Mouse (Mus musculus) spleen, embryonic (tissue): ENCODE measurements around the gene Shroom3.

Experiments used
- CTCF ChIA-PET: fragments of 350-600 bp; sonication (Branson Sonifier 250); formaldehyde crosslinking; loops from one replicate; lab custom pipeline; 2022; lab: Charles Lee

The Shroom3 gene

DNA sequence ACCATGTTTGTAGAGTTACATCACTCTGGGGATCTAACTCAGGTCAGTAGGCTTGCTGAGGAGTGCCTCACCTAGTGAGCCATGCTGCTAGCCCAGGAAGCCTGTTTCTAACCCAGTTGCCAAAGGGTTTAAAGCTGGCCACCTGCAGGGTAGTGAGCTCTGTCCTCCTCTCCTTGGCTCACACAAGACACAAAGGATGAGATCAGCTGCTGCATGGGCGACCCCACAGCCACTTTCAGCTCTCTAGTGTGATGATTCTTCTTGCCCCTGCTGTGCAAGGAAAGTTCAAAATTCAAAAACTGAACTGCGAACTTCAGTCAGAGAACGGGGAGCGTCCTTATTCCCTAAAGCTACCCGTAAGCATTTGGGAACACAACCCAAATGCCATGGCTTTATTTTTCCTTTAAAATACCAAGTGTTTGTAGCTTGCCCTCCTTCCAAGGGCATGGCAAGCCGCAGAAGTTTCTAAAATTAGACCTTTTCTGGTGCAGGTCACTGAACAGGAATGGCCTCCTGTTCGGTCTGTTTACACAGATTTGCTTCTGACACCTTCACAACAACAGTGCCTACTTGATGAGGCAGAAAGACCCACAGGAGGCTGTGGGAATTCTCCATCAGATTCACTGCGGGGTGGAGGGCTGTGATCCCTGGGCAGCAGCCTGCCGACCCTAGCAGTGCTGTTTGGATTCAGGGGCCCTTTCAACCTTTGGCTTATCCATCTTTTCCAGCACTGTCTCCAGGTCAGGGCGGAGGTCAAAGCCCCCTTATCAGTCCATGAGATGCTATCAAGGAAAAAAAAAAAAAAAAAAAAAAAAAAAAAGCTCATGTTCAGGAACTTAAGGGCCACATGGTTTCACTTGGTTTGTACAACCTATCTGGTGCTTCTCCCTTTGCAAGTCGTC lies 113.1 kb downstream of the Shroom3 start:
- CTCF ChIA-PET = interaction anchor here (0.6 kb wide), 1 partner anchor 971 kb away, joined by 8 read pairs; no protein-coding TSS in a partner anchor

DNA sequence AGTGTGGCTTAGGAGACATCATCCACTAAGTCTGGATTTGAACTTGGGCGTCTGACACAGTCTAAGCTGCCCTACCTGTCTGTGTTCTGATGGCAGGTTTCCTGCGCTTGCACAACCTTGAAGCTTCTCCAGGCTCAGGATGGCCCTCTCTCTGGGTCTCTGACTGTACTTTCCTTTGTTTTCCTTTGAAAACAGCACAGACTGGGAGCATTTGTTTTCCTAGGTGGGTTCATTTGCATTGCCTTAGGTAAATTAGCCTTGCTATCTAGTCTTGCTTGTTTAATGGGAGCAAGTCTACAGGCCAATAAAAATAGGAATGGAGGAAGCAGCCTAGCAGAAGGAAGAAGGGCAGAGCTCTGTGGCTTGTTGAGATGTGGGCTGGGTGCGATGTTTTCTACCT lies 114.7 kb downstream of the Shroom3 start:
- CTCF ChIA-PET = no interaction called here

DNA sequence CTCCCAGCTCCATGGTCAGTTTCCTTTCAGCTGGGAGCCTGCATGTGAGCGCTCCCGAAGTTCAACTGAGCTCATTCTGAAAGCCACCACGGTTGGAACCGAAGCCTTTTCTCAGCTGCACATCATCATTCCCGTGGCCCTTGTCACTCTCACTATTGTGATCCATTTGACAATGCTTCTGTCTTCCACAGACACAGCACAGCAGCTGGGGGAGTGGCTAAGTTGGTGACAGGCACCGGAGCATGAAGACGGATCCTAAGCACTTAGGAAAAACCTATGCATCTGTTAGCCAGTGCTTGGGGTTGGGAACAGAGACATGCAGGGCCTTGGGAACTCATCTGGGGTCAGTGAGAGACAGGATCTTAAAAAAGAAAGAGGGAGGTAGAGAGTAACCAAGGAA lies 121.1 kb downstream of the Shroom3 start:
- CTCF ChIA-PET = no interaction called here

DNA sequence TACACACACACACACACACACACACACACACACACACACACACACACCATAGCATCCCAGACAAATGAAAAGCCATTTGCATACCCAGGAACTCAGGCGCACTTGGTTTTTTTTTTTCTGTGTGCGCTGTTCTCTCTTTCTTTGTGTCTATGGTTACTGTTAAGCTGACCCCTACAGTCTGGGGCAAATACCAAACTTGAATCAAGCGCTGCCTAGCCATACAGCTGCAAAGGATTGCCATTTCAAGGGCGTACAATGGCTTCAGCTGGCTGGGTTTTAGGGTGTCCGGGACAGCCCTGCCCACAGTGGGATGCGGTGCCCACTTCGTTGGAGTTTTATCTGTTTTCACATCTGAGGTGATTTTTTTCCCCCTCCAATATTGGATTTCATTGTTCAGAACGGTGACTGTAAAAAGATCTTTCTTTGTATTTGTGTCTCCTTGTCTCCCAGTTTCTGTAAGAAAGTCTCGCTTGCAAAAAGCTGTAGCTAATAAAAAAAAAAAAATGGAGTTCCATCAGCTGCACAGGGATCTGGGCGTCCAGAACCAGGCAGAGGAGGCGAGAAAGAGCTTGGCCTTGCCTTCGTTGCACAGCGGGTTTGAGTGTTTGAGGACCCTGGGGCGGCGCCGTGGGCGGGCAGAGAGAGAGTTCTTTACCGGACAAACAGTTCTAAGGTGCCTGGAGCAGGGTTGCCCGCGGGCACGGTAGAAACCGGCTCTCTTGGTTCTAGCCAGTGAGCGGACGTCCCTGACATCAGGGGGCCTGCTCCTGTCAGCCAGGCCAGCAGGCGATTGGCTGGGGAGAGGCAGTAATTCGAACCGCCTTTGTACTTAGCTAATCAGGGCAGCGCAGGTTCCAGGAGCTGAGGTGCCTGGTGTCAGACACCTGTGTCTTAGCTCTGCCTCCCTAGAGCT lies 125.5 kb downstream of the Shroom3 start:
- CTCF ChIA-PET = no interaction called here

DNA sequence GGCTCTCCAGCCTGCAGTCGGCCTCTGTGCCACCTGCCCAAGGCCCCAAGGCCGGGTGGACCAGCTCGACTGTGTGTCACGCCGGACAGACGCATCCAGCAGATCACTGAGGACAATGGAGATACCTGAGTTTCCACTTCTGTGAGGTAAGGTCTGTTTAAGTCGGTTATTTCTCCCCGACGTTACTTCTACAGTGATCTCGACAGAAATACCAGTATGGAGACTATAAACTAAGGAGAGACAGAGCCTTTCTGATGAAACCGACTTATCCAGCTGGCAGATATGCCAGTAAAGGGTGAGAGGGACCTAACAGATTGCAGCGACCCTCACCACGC lies 126.1 kb downstream of the Shroom3 start:
- CTCF ChIA-PET = no interaction called here

DNA sequence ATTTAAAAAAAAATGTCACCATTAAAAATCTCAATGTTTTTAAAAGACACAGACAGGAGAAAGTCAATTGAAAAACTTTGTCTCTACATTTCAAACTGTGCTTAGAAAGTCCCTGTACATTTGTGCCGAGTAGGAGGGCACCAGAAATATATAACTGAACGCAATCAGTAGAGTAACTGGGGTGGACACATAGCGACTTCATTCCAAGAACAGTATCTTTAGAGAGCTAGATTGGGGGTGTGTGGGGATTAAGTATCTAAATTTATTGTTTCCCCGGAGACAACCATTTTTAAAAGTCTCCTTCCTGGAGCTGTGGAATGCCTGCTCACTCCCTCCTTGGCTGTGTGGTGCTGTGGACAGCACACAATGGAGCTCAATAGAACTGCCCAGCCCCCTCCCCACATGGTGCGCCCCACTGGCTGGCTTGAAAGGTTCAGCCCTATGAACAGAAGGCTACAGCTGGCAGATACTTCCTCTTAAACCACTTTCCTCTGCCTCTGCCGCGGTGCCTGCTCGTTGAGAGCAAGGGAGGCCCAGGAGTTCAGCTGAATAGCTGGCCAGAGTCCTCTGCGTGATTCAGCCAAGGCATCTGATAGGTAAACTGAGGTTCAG lies 127.8 kb downstream of the Shroom3 start:
- CTCF ChIA-PET = no interaction called here

DNA sequence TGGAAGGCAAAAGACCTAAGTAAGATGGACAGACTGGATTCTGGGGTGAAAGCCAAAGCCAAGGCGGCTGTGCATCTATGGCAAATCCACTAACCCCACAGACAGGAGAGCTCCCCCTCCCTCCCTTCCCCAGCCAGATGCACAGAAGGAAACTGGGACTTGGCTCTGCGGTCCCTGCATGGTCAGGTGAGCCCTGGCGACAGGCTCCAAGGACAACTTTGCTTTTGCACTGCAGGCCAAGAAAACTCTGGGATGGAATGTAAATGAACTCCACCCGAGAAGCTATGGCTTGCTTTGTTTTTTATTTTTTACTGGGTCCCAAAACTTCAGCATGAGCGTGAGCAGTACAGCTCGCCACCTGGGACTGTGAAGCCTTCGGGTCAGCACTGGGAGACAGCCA lies 128.5 kb downstream of the Shroom3 start:
- CTCF ChIA-PET = no interaction called here

DNA sequence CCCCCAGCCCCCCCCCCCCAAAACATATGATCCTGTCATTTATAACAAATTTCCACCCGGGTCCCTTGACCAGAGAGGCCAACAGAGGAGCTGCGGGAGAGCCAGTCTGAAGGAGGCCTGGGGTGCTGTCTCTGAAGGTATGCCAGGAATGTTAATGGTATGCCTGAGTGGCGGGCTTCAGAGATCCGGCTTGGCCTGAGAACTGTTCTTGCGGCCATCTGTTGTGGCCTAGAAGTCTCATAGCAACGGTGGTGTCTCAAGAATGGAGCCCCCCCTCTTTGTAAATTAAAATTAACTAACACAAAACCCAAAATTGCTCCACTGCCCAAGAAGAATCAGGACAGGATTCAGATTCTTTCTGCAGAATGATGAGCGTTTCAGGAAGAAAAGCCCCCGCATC lies 129.7 kb downstream of the Shroom3 start:
- CTCF ChIA-PET = no interaction called here

DNA sequence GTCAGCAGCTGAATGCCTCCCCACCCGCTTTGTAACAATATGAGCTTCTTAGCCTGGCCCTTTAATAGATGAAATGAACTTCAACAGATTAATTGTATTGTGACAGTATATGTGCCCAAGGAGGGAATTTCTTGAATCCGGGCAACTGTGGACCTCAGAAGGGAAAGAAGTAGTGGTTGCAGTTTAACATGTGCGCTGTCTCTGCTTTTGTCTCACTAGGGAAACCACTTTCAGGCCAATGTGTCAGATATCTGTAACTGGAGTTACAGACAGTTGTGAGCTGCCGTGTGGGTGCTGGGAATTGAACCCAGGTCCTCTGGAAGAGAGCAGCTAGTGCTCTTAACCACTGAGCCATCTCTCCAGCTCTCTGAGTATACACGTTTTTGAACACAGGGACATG lies 130.3 kb downstream of the Shroom3 start:
- CTCF ChIA-PET = no interaction called here

DNA sequence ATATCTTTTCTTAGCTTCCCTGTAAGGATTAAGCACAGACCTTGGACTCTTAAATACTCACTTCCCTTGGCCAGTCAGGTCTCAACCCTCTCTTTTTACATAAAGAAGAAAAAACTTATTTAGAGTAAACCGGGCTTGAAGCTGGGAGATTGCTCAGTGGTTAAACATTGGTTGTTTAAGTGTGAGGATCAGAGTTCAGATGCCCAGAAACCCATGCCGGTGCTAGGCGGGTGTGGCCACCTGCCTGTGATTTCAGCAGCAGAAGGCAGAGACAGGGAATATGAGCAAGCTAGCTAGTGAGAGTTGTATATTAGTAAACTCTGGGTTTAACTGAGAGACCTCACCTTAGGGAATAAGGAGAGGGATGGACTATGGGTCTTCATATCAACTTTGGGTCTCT lies 131.4 kb downstream of the Shroom3 start:
- CTCF ChIA-PET = no interaction called here

DNA sequence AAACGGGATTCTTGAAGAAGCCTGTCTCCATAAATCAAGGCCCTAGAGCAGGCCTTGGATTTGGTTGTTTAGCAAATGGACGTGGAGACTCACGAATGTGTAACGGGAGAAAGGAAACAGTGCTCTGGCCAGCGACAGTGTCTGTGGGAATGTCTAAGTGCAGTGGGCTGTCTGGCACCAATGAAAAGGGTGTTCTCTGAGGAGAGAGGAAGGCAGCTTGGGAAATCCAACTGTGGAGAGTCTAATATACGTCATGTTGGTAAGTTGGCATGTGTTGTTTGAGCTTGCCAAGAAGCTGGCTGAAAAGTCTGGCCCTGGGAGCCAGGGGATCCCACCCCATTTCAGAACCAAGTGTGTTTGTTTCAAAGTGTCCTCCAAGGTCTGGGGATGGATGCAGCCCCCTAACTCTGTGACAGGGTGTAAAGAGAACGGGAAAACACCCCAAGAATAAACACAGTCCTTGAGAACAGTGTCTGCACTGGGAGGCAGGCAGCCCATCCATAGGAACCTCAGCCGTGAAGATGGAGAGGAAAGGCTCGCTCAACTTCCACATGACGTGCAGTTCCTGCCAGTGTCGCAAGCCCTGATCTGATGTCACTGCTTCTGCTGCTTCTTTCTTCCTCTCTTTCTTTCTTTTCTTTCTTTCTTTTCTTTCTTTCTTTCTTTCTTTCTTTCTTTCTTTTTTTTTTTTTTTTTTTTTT lies 134.0 kb downstream of the Shroom3 start:
- CTCF ChIA-PET = no interaction called here

DNA sequence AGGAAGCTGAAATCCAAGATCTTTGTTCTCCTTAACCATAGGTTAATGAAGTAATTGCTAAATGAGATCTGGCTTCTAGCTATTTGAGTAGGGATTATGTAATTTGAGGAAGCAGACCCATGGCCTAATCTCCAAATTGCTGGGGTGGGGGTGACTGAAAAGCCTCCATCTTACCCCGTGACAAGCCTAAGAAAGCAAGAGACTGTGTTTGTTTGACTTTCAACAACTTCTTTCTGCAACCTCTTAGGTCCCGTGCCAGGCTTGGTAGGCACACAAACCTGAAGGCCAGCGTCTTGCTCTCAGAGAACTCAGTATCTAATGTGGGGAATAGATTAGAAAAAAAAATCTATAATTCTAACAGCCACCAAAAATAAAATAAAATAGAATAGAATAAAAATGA lies 138.1 kb downstream of the Shroom3 start:
- CTCF ChIA-PET = no interaction called here

DNA sequence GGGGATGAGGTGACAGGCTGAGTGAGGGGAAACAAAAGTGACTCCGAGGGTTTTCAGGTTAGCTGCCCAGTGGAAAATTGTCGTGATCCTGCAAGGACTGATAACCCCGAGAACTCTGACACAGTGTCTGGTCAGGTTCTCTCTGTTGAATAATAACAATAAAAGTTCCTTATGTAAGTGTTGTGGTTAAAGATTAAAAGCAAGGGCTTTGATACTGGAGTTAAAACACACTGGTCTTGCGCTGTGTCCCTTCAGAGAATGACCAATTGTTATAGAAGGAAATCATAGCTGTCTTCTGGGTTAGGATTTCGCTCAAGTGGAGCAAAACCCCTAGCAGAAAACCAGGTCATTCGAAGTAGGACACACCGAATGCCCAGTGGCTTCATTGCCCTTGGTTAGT lies 140.3 kb downstream of the Shroom3 start:
- CTCF ChIA-PET = no interaction called here

DNA sequence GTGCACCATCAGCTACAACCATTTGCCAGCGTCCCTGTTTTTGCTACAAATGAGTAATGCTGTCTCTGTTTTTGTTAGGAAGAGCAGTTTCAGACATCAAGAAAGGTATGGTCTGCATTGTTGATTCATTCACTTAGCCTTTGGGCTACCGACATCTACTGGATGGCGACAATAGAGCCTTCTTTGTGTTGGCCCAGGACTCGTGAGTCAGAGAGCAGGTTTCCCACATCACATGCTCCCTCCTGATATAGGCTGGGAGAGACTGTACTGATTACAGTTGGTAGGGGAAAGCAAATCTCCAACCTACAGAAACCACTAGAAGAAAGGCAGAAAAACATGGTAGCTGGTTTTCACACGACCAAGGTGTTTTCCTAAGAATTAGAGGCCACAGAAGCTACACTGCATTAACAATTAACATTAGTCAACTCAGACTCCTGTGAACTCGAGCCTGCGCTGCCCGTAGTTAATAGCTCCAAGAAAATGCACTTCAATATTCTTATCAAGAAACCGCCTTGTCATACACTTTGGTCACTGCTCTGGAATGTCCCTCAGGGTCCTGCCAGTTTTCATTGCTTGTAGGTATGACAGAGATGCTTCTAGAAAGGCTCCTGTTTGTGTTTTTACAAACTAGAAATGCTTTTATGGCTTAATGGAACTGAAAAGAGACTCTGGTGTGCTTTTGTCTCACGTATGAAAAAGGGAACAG lies 141.2 kb downstream of the Shroom3 start:
- CTCF ChIA-PET = no interaction called here

DNA sequence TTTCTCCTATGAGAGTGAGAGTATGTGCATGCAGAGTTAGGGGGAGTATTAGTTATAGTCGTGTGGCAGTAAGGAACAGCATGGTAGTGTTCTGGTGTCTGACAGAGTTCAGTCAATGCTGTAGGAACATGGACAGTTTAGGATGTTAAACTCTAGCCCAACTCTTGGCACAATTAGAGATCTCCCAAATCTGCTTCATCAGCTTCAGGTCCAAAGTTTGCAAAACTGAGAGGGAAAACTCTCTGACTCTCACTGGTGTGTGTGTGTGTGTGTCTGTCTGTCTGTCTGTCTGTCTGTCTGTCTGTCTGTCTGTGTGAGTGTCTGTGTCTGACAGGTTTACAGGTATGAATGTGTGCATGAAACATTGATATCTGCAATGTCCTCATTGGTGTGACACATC lies 147.2 kb downstream of the Shroom3 start:
- CTCF ChIA-PET = no interaction called here

DNA sequence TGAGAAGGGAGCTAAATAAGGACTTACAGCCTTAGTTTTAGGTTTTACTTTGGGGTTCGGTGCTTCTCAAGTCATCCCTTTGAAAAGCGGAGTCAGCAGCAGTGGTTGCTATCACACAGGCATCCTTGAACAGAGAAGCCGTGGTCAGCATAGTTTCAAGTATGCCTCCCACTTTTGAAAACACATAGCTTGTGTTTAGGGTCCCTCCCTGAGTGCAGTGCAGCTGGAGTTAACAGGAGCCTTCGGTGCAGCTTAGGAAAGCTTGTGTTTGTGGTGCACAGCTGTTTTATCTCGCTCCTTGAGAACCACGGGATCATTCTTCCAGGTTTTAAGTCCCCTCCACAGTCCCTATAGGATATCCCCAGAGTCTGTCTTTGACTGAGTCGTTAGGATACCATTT lies 151.3 kb downstream of the Shroom3 start:
- CTCF ChIA-PET = no interaction called here

DNA sequence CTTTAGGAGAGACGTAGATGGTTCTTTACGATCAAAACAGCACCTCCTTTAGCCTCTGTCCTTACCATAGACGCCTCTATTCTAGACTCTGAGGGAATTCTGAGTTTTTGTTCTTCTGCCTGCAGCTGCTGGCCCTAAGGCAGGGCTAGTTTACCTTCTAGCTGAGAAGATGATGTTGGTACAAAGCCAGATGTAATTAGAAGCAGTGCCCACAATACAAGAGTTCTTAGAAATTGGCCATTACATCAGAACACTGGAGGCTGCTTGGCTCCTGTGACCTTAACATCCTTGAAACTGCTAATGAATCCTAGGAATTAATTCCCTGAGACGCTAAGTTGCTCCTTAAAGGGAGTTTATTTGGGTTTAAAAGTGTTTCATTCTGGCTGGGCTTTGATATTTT lies 154.1 kb downstream of the Shroom3 start:
- CTCF ChIA-PET = no interaction called here

DNA sequence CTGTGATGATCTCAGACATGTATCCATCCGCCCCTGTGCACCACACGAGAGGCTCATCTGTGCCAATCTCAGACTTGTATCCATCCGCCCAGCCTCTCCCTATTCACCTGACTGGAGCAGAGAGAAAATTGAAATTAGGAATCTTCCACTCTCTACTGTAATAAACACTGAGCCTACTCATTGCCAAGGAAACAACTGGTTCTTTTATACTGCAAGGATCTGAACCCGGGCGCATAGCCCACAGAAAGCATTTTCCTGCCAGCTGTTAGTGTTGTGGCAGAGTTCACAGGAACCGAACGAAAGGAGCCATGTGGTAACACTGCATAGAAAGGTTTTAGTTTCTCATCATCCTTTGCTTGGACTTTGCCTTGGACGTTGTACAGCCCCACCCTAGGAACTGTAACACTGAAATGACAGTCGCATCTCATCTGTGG lies 155.1 kb downstream of the Shroom3 start:
- CTCF ChIA-PET = no interaction called here

DNA sequence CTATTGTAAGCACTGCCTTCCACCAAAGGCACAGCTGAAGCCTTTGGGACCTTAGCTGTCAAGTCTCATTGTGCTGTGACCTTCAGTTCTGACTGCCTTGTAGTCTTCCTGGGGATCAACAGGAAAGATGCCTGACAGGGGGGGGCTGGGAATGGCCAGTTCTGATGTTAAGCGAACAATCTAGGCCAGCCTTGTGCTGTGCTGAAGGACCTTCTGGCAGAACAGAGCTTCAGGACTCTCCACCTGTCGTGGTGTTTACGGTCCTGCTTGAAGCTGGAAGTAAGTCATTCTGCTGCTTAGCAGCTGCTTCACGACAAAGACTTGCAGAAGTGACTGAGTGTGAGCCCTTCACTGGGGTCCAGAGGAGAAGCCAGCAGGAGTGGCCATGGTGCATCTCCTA lies 156.1 kb downstream of the Shroom3 start:
- CTCF ChIA-PET = no interaction called here

DNA sequence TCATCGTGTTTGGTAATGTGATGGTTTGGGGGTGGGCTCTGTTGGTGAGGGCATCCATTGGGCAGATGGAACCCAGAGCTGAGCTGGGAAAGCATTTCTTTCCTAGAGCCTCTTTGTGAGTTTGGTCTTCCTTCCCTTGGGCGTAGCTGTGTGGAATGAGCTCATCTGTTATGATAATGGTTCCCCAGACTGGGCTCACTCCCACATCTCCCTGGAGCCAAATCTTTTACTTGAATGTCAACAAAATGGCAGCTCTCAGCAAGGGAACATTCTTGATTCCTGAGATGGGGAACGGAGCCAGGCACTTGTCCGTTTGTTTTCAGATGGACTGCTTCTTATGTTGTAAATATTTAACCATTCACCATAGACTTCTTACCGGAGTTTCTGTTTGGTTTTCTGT lies 158.2 kb downstream of the Shroom3 start:
- CTCF ChIA-PET = no interaction called here

DNA sequence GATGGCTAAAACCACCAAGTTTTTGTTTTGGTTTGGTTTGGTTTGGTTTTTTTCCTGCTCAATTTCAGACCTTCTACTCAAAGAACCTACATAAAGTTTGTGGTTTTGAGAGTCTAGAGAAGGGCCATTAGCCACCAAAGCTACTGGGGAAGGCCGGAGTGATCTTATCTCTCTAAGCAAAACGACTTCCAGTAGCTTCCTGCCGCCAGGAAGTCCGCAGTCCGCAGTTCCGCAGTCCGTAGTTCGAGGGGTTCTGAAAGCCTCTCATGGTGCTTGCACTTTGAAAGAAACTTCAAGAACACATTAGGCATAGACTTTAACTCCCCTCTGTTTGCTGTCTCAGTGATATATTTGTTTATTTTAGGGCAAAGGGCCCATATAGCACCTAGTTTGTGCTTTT lies 159.2 kb downstream of the Shroom3 start:
- CTCF ChIA-PET = no interaction called here
